Mouse (Mus musculus): ENCODE data around the gene Drd5. TPM values are rescaled to one million over a fixed set of nuclear protein-coding genes. Genes with fewer than 3 reads are reported as not detected.
A peak's percentile ranks its signal among the peaks of the same experiment; 100 is the strongest.

Gene Drd5
- polyA plus RNA-seq (2011; ENCODE audit: insufficient read depth, insufficient read length, low read depth, missing spikeins), result not detected in 2 replicates

DNA sequence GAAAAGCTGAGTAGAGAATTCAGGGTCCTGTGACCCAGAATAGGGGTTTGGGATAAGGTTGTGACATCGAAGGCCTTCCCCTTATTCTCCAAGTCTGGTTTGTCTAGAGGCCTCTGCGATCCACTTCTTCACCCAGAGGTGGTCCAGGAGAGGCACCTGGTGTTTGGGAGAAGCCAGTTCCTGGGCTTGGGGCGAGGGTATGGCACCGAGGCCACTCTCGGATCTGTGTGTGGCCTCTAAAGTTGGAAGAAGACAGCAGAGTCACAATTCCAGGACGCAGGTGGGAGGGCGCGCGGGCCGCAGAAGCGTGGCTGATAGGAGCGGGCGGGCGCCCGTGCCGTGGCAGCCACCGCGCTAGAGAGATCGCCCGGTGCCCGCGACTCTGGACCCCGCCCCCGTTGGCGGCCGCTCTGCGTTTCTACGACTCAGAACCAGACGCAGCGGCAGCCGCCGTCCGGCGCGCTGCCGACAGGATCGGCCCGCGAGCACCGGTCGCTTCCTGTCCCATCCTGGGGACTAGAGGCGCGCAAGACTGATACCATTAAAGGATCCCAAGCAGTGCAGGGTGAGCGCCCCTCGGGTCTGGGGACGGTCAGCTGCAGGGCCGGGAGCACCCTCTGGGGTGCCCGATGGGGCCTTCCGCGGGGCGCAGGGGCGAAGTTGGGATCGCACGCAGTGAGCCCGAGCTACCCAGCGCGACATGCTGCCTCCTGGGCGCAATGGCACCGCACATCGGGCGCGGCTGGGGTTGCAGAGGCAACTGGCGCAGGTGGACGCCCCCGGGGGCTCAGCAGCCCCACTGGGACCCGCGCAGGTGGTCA is at the start of gene Drd5:
Gene Drd5 (plus strand): TSS at position 402 of the 821 bp plus-strand sequence.
- Histone ChIP-seq H3K27ac (ENCODE audit: insufficient read depth, low read length) (no peak within 1 kb of the TSS), H3K27me3 (ENCODE audit: control insufficient read depth, insufficient read depth, low read length, poor library complexity, severe bottlenecking) (peaks cover 7% of the 10 kb centered on the region; the same call in 1 of the 2 replicates), H3K4me1 (ENCODE audit: control insufficient read depth, insufficient read depth, low read length) (no peaks in the 10 kb centered on the region), H3K9ac (ENCODE audit: low read depth, poor library complexity, severe bottlenecking) (peak within 1 kb of the TSS; percentile 15; the same call in 1 of the 2 replicates), H3K4me3 (ENCODE audit: low read depth, low read length) (peak within 1 kb of the TSS; percentile 46), H3K36me3 (ENCODE audit: control insufficient read depth, insufficient read depth, low read length, poor library complexity, severe bottlenecking) (no peaks in the 10 kb centered on the region), H3K9me3 (replicated peaks; ENCODE audit: control insufficient read depth, insufficient read depth, low read length, poor library complexity, severe bottlenecking) (no peaks in the 10 kb centered on the region)
- TF ChIP-seq POLR2A (IDR thresholded peaks at IDR 0.05; ENCODE audit: insufficient read depth, low read length), result no peak
- no peak for TF ChIP-seq CTCF (IDR thresholded peaks at IDR 0.05; ENCODE audit: low read depth, low read length)
- TF ChIP-seq EP300 (IDR thresholded peaks at IDR 0.05; ENCODE audit: insufficient read depth, low read depth, low read length), result no peak

DNA sequence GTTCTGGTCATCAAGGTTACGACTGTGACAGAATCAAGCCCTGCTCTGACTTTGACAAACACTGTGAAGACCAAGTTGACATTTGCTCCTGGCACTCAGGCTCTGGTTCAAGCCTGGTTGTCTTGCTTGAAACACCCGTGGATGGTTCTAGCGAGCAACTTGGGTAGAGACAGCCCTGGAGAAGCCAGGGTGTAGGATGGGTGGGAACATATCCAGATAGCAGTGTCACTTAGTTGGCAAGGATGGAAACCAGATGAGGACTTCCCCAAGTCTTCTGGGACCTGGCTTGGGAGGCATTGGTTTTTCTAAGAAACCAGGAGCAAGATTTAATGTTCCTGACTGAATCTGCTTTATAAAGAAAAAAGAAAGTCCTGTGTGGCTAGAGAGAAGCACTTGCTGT is 48.2 kb upstream of the Drd5 start:
- H3K4me3 ChIP-seq (ENCODE audit: low read depth, low read length), result no peak overlapping the region
- no peaks in the 10 kb centered on the region for H3K4me1 ChIP-seq (ENCODE audit: control insufficient read depth, insufficient read depth, low read length)
- H3K9ac ChIP-seq (ENCODE audit: low read depth, poor library complexity, severe bottlenecking), result no peak overlapping the region
- H3K27me3 ChIP-seq (ENCODE audit: control insufficient read depth, insufficient read depth, low read length, poor library complexity, severe bottlenecking), result no peaks in the 10 kb centered on the region
- H3K36me3 ChIP-seq (ENCODE audit: control insufficient read depth, insufficient read depth, low read length, poor library complexity, severe bottlenecking), result no peaks in the 10 kb centered on the region
- no peak overlapping the region for H3K27ac ChIP-seq (ENCODE audit: insufficient read depth, low read length)
- TF ChIP-seq CTCF (IDR thresholded peaks at IDR 0.05; ENCODE audit: low read depth, low read length) (no peak), POLR2A (IDR thresholded peaks at IDR 0.05; ENCODE audit: insufficient read depth, low read length) (no peak), EP300 (IDR thresholded peaks at IDR 0.05; ENCODE audit: insufficient read depth, low read depth, low read length) (no peak)
- H3K9me3 ChIP-seq (replicated peaks; ENCODE audit: control insufficient read depth, insufficient read depth, low read length, poor library complexity, severe bottlenecking), result no peaks in the 10 kb centered on the region

DNA sequence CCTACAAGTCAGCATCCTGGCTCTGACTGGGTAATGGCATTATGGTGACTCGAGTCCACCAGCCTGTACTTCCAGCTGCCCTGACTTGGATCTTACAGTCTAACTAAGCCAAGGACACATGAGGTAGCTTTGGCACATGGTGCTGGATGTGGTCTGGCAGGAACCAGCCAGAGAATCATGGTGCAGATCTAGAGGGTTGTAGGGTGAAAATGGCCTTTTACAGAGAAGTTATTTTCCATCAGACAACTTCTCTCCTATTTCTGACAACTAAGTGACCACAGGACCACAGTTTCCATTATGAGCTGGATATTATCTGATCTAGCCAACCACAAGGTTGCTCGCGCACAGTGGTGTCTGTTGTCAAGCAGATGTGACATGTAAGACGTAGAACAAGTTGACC is 45.3 kb upstream of the Drd5 start:
- TF ChIP-seq POLR2A (IDR thresholded peaks at IDR 0.05; ENCODE audit: insufficient read depth, low read length) (no peak), CTCF (IDR thresholded peaks at IDR 0.05; ENCODE audit: low read depth, low read length) (no peak), EP300 (IDR thresholded peaks at IDR 0.05; ENCODE audit: insufficient read depth, low read depth, low read length) (no peak)
- Histone ChIP-seq H3K4me1 (ENCODE audit: control insufficient read depth, insufficient read depth, low read length) (no peaks in the 10 kb centered on the region), H3K4me3 (ENCODE audit: low read depth, low read length) (no peak overlapping the region), H3K9me3 (replicated peaks; ENCODE audit: control insufficient read depth, insufficient read depth, low read length, poor library complexity, severe bottlenecking) (no peaks in the 10 kb centered on the region), H3K27ac (ENCODE audit: insufficient read depth, low read length) (no peak overlapping the region), H3K27me3 (ENCODE audit: control insufficient read depth, insufficient read depth, low read length, poor library complexity, severe bottlenecking) (peaks cover 8% of the 10 kb centered on the region), H3K9ac (ENCODE audit: low read depth, poor library complexity, severe bottlenecking) (no peak overlapping the region), H3K36me3 (ENCODE audit: control insufficient read depth, insufficient read depth, low read length, poor library complexity, severe bottlenecking) (no peaks in the 10 kb centered on the region)

DNA sequence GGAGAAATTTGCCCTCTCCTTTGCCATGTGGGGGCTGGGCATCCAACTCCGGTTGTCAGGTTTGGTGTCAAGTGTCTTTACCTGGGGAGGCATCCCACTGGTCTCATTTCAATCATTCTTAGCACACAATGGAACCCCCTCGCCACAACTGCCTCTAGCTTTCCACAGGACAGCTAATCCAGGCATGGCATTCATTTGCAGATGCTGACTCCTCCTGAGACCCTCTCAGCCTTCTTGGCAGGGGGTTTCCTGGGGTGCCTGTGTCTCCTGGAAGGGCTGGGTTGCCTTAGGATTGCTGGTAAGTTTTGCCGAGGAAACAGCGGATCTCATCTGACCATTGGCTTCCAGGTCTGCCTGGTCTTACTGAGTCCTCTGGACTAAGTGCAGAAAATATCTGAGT is 43.4 kb upstream of the Drd5 start, which contains the start of gene Otop1:
Gene Otop1 (plus strand): TSS at position 202 of the 400 bp plus-strand sequence.
- H3K4me1 ChIP-seq (ENCODE audit: control insufficient read depth, insufficient read depth, low read length), result no peaks in the 10 kb centered on the region
- no peaks in the 10 kb centered on the region for H3K36me3 ChIP-seq (ENCODE audit: control insufficient read depth, insufficient read depth, low read length, poor library complexity, severe bottlenecking)
- H3K27me3 ChIP-seq (ENCODE audit: control insufficient read depth, insufficient read depth, low read length, poor library complexity, severe bottlenecking), result peaks cover 8% of the 10 kb centered on the region
- H3K4me3 ChIP-seq (ENCODE audit: low read depth, low read length), result peak within 1 kb of the TSS; percentile 15; the same call in 1 of the 2 replicates
- no peak within 1 kb of the TSS for H3K27ac ChIP-seq (ENCODE audit: insufficient read depth, low read length)
- TF ChIP-seq POLR2A (IDR thresholded peaks at IDR 0.05; ENCODE audit: insufficient read depth, low read length), result no peak
- peak; percentile 66 for TF ChIP-seq EP300 (IDR thresholded peaks at IDR 0.05; ENCODE audit: insufficient read depth, low read depth, low read length)
- no peak within 1 kb of the TSS for H3K9ac ChIP-seq (ENCODE audit: low read depth, poor library complexity, severe bottlenecking)
- H3K9me3 ChIP-seq (replicated peaks; ENCODE audit: control insufficient read depth, insufficient read depth, low read length, poor library complexity, severe bottlenecking), result no peaks in the 10 kb centered on the region

DNA sequence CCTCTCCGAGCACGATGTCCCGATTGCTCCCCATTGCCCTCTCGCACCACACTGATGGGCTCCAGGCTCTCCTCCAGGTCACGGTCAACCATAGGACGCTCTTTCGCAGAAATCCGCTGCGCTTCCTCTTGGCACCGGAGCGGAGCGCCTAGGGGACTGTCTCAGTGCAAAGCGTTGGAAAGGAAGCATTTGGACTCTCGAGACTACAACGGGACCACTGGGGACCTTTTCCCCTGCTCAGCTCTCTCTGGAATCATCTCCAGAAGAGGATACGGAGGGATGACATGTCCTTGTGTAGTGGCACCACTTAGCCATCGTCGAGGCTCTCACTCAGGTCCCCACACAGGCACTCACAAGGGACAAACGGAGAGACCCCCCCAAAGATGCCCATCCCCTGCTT is 42.7 kb upstream of the Drd5 start:
- Histone ChIP-seq H3K9me3 (replicated peaks; ENCODE audit: control insufficient read depth, insufficient read depth, low read length, poor library complexity, severe bottlenecking) (no peaks in the 10 kb centered on the region), H3K4me3 (ENCODE audit: low read depth, low read length) (peak overlapping the region; percentile 15; the same call in 1 of the 2 replicates), H3K27me3 (ENCODE audit: control insufficient read depth, insufficient read depth, low read length, poor library complexity, severe bottlenecking) (peaks cover 8% of the 10 kb centered on the region), H3K4me1 (ENCODE audit: control insufficient read depth, insufficient read depth, low read length) (no peaks in the 10 kb centered on the region), H3K9ac (ENCODE audit: low read depth, poor library complexity, severe bottlenecking) (no peak overlapping the region), H3K36me3 (ENCODE audit: control insufficient read depth, insufficient read depth, low read length, poor library complexity, severe bottlenecking) (no peaks in the 10 kb centered on the region), H3K27ac (ENCODE audit: insufficient read depth, low read length) (no peak overlapping the region)
- TF ChIP-seq POLR2A (IDR thresholded peaks at IDR 0.05; ENCODE audit: insufficient read depth, low read length) (no peak), CTCF (IDR thresholded peaks at IDR 0.05; ENCODE audit: low read depth, low read length) (no peak), EP300 (IDR thresholded peaks at IDR 0.05; ENCODE audit: insufficient read depth, low read depth, low read length) (no peak)

Measured in ES-Bruce4 (cell line).